Mouse (Mus musculus): Measurements from ENCODE around the gene Enc1. TPM values are rescaled to one million over a fixed set of nuclear protein-coding genes. Genes with fewer than 3 reads are reported as not detected.

Enc1 gene
- total and polyA plus RNA-seq, 3 experiments = 3.7 to 7.0 (median 6.4) TPM

DNA sequence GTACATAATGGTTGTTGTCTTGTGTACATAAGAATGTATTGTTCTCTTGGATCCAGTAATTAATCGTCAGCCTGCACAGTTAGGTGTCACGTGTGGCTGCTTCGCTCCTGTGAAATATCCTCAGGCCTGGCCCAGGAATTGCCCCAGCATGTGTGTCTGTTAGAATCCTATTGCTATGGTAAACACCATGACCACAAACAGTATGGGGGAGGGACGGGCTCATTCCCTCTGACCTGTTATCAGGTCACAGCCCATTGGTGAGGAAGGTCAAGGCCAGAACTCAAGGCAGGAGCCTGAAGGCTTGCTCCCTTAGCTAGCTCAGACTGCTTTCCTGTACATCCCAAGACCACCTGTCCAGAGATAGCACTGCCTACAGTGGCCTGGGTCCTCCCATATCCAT is 6.8 kb downstream of the Enc1 start:
- Histone ChIP-seq H3K79me2 (replicated peaks; ENCODE audit: control insufficient read depth, extremely low read depth, insufficient read depth, poor library complexity, severe bottlenecking) (no peaks in the 10 kb centered on the region; the same call in 1 of the 2 replicates), H3K4me2 (ENCODE audit: insufficient read depth, low read depth, poor library complexity, severe bottlenecking) (no peak overlapping the region), H3K36me3 (replicated peaks in 1 of 2; ENCODE audit: control insufficient read depth in 1 of 2, insufficient read depth in 1 of 2, low read length in 1 of 2) (peaks cover 20 to 75% of the 10 kb centered on the region in 2 experiments), H3K9ac (ENCODE audit: insufficient read depth, low read depth) (no peak overlapping the region), H3K4me1 (ENCODE audit: control insufficient read depth in 1 of 2, insufficient read depth in 2 of 2) (peaks cover 12 to 35% of the 10 kb centered on the region in 2 experiments; a peak in 3 of 4 replicates), H3K27ac (ENCODE audit: insufficient read depth, low read depth) (no peak overlapping the region), H3K4me3 (replicated peaks in 1 of 3; ENCODE audit: low read depth in 2 of 3, low read length in 2 of 3, poor library complexity in 1 of 3) (no peak overlapping the region), H3K9me3 (replicated peaks; ENCODE audit: low read length) (no peaks in the 10 kb centered on the region), H3K27me3 (replicated peaks) (no peaks in the 10 kb centered on the region)
- no peak for DNase-seq (ENCODE audit: extremely low read depth)
- dilution Hi-C loops (cut with MboI; ENCODE audit: extremely low pct_ligation_motif_present, extremely low pct_unique_long_range_greater_than_20kb, low sequenced_read_pairs) (no loop called here), in situ Hi-C loops (cut with MboI; ENCODE audit: low pct_ligation_motif_present, low pct_unique_long_range_greater_than_20kb, low sequenced_read_pairs) (no loop called here)
- TF ChIP-seq HCFC1 (IDR thresholded peaks at IDR 0.05; ENCODE audit: low read depth, low read length) (no peak), MXI1 (IDR thresholded peaks at IDR 0.05; ENCODE audit: low read depth, low read length) (no peak), PAX5 (IDR thresholded peaks at IDR 0.05; ENCODE audit: low read length) (no peak), SMC3 (IDR thresholded peaks at IDR 0.05; ENCODE audit: low read depth, low read length) (no peak), ELF1 (IDR thresholded peaks at IDR 0.05; ENCODE audit: low read depth, low read length) (no peak), CHD1 (IDR thresholded peaks at IDR 0.05; ENCODE audit: low read depth, low read length) (no peak), TCF12 (IDR thresholded peaks at IDR 0.05; ENCODE audit: low read depth, low read length) (no peak), E2F4 (IDR thresholded peaks at IDR 0.05; ENCODE audit: insufficient replicate concordance, low read depth, low read length) (no peak), MYC (IDR thresholded peaks at IDR 0.05; ENCODE audit: low read depth, low read length) (no peak), EP300 (IDR thresholded peaks at IDR 0.05; ENCODE audit: low read length) (no peak), JUND (conservative IDR thresholded peaks at IDR 0.05; ENCODE audit: low read depth, low read length) (no peak)

GRCm38 (mm10) chr13:97249051-97249461 is 8.2 kb downstream of the Enc1 start:
- Histone ChIP-seq H3K79me2 (replicated peaks; ENCODE audit: control insufficient read depth, extremely low read depth, insufficient read depth, poor library complexity, severe bottlenecking) (no peaks in the 10 kb centered on the region; the same call in 1 of the 2 replicates), H3K36me3 (replicated peaks in 1 of 2; ENCODE audit: control insufficient read depth in 1 of 2, insufficient read depth in 1 of 2, low read length in 1 of 2) (peaks cover 20 to 75% of the 10 kb centered on the region in 2 experiments), H3K4me3 (replicated peaks in 1 of 3; ENCODE audit: low read depth in 2 of 3, low read length in 2 of 3, poor library complexity in 1 of 3) (no peak overlapping the region), H3K9ac (ENCODE audit: insufficient read depth, low read depth) (no peak overlapping the region), H3K27ac (ENCODE audit: insufficient read depth, low read depth) (0 out of 2 replicates have a peak overlapping the region, but pooled peaks have one; percentile 0), H3K9me3 (replicated peaks; ENCODE audit: low read length) (no peaks in the 10 kb centered on the region), H3K27me3 (replicated peaks) (no peaks in the 10 kb centered on the region), H3K4me1 (ENCODE audit: control insufficient read depth in 1 of 2, insufficient read depth in 2 of 2) (peaks cover 12 to 30% of the 10 kb centered on the region in 2 experiments; a peak in 3 of 4 replicates), H3K4me2 (ENCODE audit: insufficient read depth, low read depth, poor library complexity, severe bottlenecking) (no peak overlapping the region)
- dilution Hi-C loops (cut with MboI; ENCODE audit: extremely low pct_ligation_motif_present, extremely low pct_unique_long_range_greater_than_20kb, low sequenced_read_pairs) = no loop called here
- in situ Hi-C loops (cut with MboI; ENCODE audit: low pct_ligation_motif_present, low pct_unique_long_range_greater_than_20kb, low sequenced_read_pairs) = no loop called here
- DNase-seq (ENCODE audit: extremely low read depth) = peak; percentile 23
- no peak for TF ChIP-seq ZMIZ1 (IDR thresholded peaks at IDR 0.05; ENCODE audit: low read depth, low read length)
- peak; percentile 36; the same call in 1 of the 2 replicates for TF ChIP-seq IRF4 (IDR thresholded peaks at IDR 0.05; ENCODE audit: low read depth, low read length)
- no peak for TF ChIP-seq JUN (IDR thresholded peaks at IDR 0.05; ENCODE audit: insufficient read depth, low read depth, low read length)
- TF ChIP-seq ZC3H11A (IDR thresholded peaks at IDR 0.05; ENCODE audit: low read depth, low read length) = no peak
- TF ChIP-seq ETS1 (conservative IDR thresholded peaks at IDR 0.05; ENCODE audit: low read depth, low read length) = peak; percentile 35
- no peak for TF ChIP-seq CHD1 (IDR thresholded peaks at IDR 0.05; ENCODE audit: low read depth, low read length)
- no peak for TF ChIP-seq TBP (conservative IDR thresholded peaks at IDR 0.05; ENCODE audit: low read depth, low read length)
- no peak for TF ChIP-seq USF1 (IDR thresholded peaks at IDR 0.05; ENCODE audit: low read depth, low read length)
- no peak for TF ChIP-seq JUND (conservative IDR thresholded peaks at IDR 0.05; ENCODE audit: low read depth, low read length)
- no peak for TF ChIP-seq ELF1 (IDR thresholded peaks at IDR 0.05; ENCODE audit: low read depth, low read length)
- TF ChIP-seq MAX (IDR thresholded peaks at IDR 0.05; ENCODE audit: low read length) = no peak
- no peak for TF ChIP-seq CTCF (conservative IDR thresholded peaks at IDR 0.05 in 1 of 2, IDR thresholded peaks at IDR 0.05 in 1 of 2; ENCODE audit: low read depth in 2 of 2, low read length in 2 of 2)
- TF ChIP-seq CHD2 (IDR thresholded peaks at IDR 0.05; ENCODE audit: low read length) = no peak
- TF ChIP-seq SIN3A (IDR thresholded peaks at IDR 0.05; ENCODE audit: low read length) = 0 out of 2 replicates have a peak, but pooled peaks have one; percentile 41
- TF ChIP-seq USF2 (conservative IDR thresholded peaks at IDR 0.05; ENCODE audit: low read depth, low read length) = no peak
- TF ChIP-seq POLR2AphosphoS2 (IDR thresholded peaks at IDR 0.05; ENCODE audit: low read depth, low read length) = no peak
- no peak for TF ChIP-seq MEF2A (IDR thresholded peaks at IDR 0.05; ENCODE audit: borderline replicate concordance, low read depth, low read length)
- TF ChIP-seq SMC3 (IDR thresholded peaks at IDR 0.05; ENCODE audit: low read depth, low read length) = no peak
- TF ChIP-seq NRF1 (IDR thresholded peaks at IDR 0.05; ENCODE audit: low read depth, low read length) = no peak
- TF ChIP-seq MXI1 (IDR thresholded peaks at IDR 0.05; ENCODE audit: low read depth, low read length) = no peak
- TF ChIP-seq KAT2A (IDR thresholded peaks at IDR 0.05; ENCODE audit: insufficient replicate concordance, low read length) = no peak
- TF ChIP-seq E2F4 (IDR thresholded peaks at IDR 0.05; ENCODE audit: insufficient replicate concordance, low read depth, low read length) = no peak
- no peak for TF ChIP-seq MYC (IDR thresholded peaks at IDR 0.05; ENCODE audit: low read depth, low read length)
- TF ChIP-seq NELFE (IDR thresholded peaks at IDR 0.05; ENCODE audit: low read depth, low read length) = no peak
- TF ChIP-seq TCF12 (IDR thresholded peaks at IDR 0.05; ENCODE audit: low read depth, low read length) = no peak
- TF ChIP-seq RCOR1 (conservative IDR thresholded peaks at IDR 0.05; ENCODE audit: low read depth, low read length) = no peak
- TF ChIP-seq PAX5 (IDR thresholded peaks at IDR 0.05; ENCODE audit: low read length) = no peak
- TF ChIP-seq HCFC1 (IDR thresholded peaks at IDR 0.05; ENCODE audit: low read depth, low read length) = no peak
- no peak for TF ChIP-seq UBTF (IDR thresholded peaks at IDR 0.05; ENCODE audit: low read depth, low read length)
- no peak for TF ChIP-seq MAZ (IDR thresholded peaks at IDR 0.05; ENCODE audit: low read depth, low read length)

All from CH12.LX (cell line).